Mouse (Mus musculus) left cerebral cortex, postnatal 10 days (tissue): Measurements from ENCODE around the gene Cped1. TPM values are rescaled to one million over a fixed set of nuclear protein-coding genes. Genes with fewer than 3 reads are reported as not detected.

ENCODE experiments used
- DNase-seq, 2 experiments: peaks; one replicate each; pipeline ENCODE4 v3.0.0; 2021 to 2022; ENCODE audit warnings: low spot score in 2 of 2, mixed read lengths in 1 of 2; ENCODE audit errors: extremely low spot score in 1 of 2
- intact Hi-C: fragments of 180-260 bp; cut with DNase I; formaldehyde crosslinking; loops from one replicate; pipeline ENCODE4 v1.15.1; 2025
- total RNA-seq, 2 experiments: library from RNA; stranded (reverse); gene quantifications; 2 replicates each; pipeline ENCODE4 v1.2.3; 2021

Gene Cped1
- 1 to 10 TPM; 1.9 to 2.0 TPM for total RNA-seq

DNA sequence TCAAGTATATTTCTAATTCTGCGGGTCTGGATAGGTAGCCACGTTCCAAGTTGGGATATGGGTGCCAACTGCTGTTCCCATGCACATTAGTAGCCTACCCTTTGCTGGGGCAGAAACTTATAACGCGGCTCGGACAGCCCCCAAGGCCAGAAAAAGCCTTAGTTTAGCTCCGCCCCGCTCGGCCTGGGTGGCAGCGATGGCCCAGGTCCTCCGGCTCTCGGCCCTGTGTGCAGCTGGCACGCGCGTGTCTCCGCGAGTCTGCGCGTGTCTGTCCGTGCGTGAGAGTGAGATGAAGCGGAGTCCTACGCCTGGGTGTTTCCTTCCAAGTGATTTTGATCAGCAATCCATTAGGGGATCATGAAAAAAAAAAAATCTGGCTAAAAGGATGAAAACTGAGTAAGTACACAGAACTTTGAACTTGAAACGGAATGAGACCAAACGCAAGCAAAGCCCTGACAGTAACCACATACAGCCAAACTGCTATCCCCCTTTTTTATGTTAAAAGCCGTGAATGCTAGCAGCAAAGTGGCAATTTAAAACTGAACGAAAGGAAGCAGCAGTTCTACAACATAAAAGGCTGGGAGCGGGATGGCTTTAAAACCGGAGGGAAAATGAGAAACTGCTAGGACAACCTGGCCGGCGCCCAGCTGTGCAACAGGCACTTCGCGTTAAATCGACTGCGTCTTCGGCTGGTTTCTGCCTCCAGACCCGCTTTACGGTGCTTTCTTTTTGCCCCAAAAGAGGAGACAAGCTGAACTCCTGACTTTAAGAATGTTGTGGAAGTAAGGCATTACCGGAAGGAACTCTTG lies at the start of gene Cped1:
Gene Cped1, plus strand, starts transcription at position 185 of the 809 bp plus-strand sequence.
- intact Hi-C loops: loop anchor here (5.0 kb wide), 2 partner anchors 86 to 101 kb away; no protein-coding TSS in a partner anchor
- DNase-seq: peak in 1 of 2 experiments; percentile 66

- DNase-seq: no peak
- intact Hi-C loops: no loop called here
Measured at GRCm38 (mm10) chr6:21937981-21938635, 47.6 kb upstream of the Cped1 start.

DNA sequence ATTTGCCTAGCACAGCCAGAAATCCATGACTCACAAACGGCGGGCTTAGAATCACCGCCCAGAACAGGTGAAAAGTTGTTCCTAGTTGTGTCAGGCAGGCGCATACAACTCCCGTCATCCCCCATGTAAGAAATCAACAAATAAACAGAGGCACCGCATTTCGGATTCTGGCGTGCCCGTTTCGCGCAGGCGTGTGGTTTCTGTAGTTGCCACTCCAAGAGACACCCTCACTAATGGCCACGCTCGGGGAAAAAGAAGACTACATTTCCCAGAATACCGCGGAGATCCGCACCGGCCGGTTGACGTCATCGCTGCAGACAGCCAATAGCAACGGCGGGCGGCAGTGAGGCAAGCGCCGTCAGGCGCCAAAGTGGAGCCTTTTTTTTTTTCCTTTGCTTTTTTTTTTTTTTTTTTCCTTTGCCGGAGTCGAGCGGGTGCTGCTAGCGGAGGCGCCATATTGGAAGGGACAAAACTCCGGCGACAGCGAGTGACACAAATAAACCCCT lies 36.4 kb upstream of the Cped1 start, which contains the start of gene Ing3:
Gene Ing3, plus strand, starts transcription at position 346 of the 506 bp plus-strand sequence.
- DNase-seq: peak; percentile 99 to 100
- intact Hi-C loops: no loop called here

DNA sequence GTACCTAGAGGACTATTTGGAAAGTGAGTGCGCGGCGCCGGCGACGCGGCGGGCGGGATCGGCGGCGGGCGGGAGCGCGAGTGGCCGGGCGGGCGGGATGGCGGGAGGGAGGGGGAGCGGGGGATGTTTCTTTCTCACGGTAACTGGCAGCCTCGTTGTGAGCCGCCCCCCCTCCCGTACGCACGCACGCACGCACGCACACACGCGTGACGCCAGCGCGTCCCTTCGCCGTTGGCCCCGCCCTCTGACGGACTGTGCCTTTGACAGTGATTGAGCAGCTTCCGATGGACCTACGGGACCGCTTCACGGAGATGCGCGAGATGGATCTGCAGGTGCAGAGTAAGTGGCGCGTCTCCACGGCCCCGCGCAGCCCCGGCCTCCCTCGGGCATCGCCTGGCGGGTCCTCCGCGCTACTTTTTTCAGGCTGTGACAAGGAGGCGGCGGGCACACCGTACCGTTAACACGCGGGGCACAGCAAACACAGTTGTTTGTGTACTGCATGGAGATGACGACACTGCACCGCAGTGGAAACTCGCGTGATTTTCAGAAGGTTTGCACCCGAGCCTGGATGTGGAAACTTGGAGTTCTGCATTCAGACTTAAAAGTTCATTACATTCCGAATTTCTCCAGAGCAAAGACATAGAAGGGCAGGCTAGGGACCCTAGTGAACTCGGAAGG lies 35.8 kb upstream of the Cped1 start:
- intact Hi-C loops: loop anchor here (10.0 kb wide), 1 partner anchor 155 kb away; no protein-coding TSS in a partner anchor
- DNase-seq: peak; percentile 96 to 98

DNA sequence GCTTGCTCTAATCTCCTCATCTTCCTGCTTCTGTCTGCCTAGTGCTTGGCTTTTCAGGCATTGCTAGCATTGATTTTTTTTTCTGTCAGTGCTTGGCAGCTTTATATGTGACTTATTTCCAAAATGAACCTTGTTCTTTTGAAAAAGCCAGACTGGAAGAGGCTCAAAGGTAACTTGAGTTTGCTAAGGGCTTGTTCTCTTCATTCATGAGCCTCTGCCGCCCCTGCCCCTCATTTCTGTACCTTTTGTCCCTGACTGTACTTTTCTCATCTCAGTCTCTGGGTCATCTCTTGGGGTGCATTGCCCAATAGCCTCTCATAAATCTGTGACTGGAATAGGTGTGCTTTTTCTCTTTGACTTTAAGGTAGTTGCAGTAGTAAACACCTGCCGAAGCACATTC lies 35.0 kb upstream of the Cped1 start:
- DNase-seq: no peak
- intact Hi-C loops: loop anchor here (10.0 kb wide), 1 partner anchor 156 kb away; no protein-coding TSS in a partner anchor

DNA sequence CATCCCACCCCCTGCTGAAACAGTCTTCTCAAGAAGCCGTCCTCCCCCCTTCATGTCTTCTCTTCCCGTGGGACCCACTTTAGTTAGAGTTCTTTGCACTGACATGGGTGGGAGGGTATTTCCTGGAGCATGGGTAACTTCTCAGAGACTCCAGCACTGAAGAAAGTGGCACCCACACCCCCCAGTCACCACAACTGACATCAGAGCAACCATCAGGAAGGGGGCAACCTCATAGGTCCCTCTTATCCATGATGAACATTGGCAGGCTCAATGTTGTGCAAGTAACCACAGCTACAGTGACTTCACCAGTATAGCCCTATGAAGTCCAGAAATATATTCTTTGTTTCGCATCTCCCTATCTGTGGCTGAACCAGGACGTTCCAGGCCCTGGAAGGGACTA lies 30.2 kb upstream of the Cped1 start:
- no peak for DNase-seq
- intact Hi-C loops: loop anchor here (10.0 kb wide), 1 partner anchor 161 kb away; no protein-coding TSS in a partner anchor

GRCm38 (mm10) chr6:21958922-21959321 lies 26.8 kb upstream of the Cped1 start:
- intact Hi-C loops: loop anchor here (10.0 kb wide), 1 partner anchor 164 kb away; no protein-coding TSS in a partner anchor
- no peak for DNase-seq

DNA sequence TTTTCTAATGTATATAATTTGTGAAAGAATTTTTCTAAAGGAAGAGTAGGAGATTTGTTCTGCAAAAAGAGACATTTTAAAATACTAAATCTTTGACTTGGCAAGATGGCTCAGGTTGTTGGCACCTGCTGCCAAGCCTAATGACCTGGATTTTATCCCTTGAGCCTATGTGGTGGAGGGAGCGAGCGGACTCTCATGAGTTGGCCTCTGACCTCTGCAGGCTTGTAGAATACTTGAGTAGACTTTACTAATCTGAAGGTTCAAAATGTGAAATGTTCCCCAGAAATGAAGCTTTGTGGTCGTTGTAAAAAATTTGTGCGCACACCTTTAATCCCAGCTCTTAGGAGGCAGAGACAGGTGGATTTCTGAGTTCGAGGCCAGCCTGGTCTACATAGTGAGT lies 25.8 kb upstream of the Cped1 start:
- DNase-seq: no peak
- intact Hi-C loops: loop anchor here (10.0 kb wide), 1 partner anchor 165 kb away; no protein-coding TSS in a partner anchor

DNA sequence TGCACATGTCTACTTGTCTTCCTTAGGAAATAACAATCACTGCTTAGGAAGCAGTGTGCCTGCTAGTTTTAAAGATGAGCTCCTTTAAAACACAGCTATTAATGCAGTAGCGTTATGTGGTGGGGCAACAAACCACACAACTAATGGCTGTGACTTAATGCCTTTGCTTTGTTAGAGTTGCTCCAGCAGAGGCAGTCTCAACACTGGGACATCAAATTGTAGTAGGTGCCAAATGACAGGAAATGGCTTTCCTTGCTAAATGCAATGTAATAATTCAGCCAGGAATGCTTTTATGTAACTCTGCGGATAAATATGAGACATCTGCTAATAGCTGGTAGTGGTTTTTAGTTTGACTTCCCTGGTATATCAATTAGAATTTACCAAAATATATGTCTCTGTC lies 8.2 kb upstream of the Cped1 start:
- intact Hi-C loops: no loop called here
- no peak for DNase-seq

DNA sequence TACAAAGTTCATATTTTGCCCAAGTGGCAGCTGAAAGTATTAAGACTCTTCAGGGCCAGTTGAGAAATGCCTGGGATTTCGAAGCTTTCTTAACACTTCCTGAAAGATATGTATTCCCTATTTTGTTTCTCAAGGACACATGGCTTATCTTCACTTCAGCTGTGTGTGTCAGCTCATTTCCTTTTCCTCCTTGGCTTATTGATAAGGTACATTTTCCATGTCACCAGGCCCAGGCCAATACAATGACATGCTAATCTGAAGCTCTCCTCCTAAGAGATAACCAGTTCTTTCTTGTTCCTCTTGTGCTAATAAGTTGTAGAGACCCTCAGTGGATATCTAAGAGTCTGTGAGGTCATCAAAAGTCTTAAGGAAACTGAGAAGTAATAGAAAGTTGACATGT lies 4.6 kb upstream of the Cped1 start:
- DNase-seq: no peak
- intact Hi-C loops: no loop called here

DNA sequence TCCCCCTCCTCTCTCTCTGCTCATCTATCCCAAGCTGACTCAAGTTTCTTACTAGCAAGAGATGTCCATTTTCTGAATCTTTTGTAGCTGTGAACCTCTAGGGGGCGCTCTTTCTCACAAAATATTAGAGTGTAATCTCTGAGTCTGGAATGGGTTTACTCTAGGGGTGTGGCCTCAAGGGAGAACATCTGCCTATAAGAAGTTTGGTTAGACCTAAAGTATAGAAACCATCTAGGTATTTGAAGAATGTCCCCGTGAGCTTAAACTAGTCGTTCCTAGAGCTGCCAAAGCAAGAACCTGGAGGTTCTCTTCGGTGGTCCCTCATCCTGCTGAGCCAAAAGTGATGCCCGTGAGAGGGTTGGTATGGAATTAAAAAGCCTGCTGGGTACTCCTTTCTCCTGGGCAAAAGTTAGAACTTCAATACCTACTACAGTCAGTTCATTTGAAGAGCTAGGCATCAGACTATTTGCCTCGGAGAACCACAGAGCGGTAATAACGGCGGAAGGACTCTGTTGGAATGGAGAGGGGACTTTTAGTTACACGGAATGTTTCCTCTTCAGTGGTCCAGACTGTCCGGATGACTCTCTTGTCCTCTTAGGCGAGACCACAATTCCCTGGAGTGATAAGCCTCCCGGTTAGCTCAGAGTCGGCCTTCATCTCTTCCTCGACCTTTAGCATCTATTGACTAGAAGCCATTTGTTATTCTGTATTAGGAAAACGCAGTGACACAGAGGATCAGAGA lies 555 bp upstream of the Cped1 start:
- DNase-seq: peak; percentile 46 to 51
- intact Hi-C loops: loop anchor here (5.0 kb wide), 2 partner anchors 87 to 102 kb away; no protein-coding TSS in a partner anchor

DNA sequence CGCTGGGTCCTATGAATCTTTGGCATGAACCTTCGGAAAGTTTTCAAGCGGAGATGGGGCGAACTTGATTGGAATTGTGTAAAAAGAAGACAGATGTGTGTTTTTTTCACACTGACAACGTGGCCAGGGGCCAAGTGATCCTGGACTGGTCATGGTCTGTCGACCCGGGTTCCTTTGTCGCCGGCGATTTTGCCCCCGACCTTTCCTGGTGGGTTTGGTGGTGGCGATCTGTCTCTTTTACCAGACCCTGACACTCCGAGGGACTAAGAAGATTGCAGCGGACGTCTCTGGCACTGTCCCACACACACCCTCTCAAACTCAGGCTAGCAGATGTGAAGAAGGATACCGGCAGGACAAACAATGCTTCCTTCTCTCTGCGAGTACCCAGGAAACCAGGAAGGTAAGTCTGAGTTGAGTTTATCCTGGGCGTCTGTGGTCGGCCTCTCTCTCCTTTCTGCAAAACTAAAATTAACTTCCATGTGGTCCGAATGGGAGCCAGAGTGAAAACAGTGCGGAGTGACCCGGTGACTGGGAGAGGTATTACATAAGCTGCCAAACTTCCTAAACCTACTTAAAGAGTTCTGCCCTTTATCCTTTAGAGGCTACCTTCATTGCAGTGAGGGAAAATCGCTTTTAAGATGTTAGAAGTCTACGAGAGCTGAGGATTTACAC lies 1.1 kb downstream of the Cped1 start:
- intact Hi-C loops: loop anchor here (5.0 kb wide), 2 partner anchors 86 to 101 kb away; no protein-coding TSS in a partner anchor
- peak in 1 of 2 experiments; percentile 43 for DNase-seq

DNA sequence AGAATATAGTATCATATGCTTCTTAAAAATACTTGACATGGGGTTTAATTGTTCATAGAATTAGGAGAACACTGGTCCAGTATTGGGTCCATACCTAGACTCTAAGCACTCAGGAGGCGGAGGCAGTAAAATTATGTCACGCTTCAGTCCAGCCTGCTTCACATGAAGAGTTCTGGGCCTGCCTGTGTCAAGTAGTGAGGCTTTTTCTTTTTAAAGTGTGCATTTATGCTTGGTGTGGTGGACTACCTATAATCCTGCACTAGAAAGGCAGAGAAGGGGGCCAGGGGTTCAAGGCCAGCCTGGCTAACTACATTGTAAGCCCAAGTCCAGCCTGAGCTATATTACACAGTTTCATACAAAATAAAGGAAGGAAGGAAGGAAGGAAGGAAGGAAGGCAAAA lies 1.8 kb downstream of the Cped1 start:
- no peak for DNase-seq
- intact Hi-C loops: loop anchor here (5.0 kb wide), 2 partner anchors 85 to 100 kb away; no protein-coding TSS in a partner anchor

DNA sequence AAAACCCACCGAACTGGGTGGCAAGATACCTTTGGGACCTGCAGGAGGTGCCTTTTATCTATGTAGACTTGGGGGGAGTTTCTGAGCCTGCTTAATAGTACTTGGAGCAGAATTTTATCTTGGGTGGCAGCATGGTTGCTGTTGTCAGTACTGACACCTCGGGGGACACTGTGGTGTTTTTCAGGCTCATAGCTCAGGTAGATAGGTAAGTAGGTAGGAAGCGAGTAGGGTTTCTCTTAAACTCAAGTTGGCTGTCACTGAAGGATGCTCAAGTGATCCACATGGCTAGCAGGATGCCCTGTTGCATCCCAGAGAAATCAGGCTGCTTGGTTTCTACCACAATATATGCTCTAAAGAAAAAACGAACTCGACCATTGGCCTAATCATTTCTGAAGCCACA lies 2.6 kb downstream of the Cped1 start:
- intact Hi-C loops: loop anchor here (5.0 kb wide), 2 partner anchors 84 to 99 kb away; no protein-coding TSS in a partner anchor
- DNase-seq: no peak

DNA sequence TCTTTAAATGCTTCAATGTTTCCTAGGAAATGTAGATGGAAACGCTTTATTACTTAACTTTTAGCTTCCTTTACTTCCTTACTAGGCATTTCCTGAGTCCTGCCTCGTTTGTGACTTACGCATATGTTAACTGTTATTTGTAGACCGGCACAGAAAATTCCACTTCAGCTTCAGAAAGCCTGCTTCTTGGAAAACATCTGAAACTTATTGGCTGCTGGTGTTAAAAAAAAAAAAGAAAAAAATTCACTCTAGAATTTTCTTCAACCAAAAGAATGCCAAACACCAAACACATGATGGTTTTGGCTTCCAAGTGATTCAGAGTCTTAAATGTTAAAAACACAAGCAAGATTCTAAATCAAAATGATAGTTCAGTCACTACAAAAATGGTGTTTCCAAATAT lies 3.4 kb downstream of the Cped1 start:
- intact Hi-C loops: loop anchor here (5.0 kb wide), 2 partner anchors 83 to 98 kb away; no protein-coding TSS in a partner anchor

GRCm38 (mm10) chr6:21990181-21991135 lies 4.7 kb downstream of the Cped1 start:
- DNase-seq: no peak
- intact Hi-C loops: no loop called here

More for the DNA sequence above, 3.4 kb downstream of the Cped1 start:
- DNase-seq: no peak
